Mouse (Mus musculus) R1 (cell line): Measurements from ENCODE around the gene Crabp2.
A peak's percentile ranks its signal among the peaks of the same experiment; 100 is the strongest.
"Not testable (repeated sequence)": the region's sequence is repeated elsewhere in the genome, so short reads cannot be mapped to it uniquely, and the experiment has no call there.

Experiments
- DNase-seq: peaks from one replicate; pipeline ENCODE4 v3.0.0-alpha.2; 2018; ENCODE audit warnings: low read depth, low spot score

Gene Crabp2

GRCm38 (mm10) chr3:87948378-87949265 lies at the start of gene Crabp2:
Crabp2 (plus strand) TSS chr3:87948666.
- DNase-seq: peak; percentile 73

- DNase-seq: no peak
Measured at GRCm38 (mm10) chr3:87899266-87899665, 49.2 kb upstream of the Crabp2 start.

DNA sequence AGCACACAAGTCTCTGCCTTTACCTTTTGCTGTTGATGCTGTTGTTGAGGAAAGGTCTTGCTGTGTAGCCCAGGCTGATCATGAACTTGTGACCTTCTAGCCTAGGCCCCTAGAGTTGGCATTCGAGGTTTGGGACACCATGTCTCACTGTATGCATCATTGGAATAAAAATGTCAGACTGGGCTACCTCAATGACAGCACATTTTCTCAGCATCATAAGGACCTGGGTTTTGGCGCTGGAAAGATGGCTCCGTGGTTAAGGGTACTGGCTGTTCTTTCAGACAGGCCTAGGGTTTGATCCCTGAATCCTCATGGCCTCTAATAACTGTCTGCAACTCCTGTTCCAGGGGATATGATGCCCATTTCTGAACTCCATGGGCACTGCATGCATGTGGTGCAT lies 48.7 kb upstream of the Crabp2 start:
- no peak for DNase-seq

- DNase-seq: no peak
Measured at GRCm38 (mm10) chr3:87901036-87901624, 47.3 kb upstream of the Crabp2 start.

DNA sequence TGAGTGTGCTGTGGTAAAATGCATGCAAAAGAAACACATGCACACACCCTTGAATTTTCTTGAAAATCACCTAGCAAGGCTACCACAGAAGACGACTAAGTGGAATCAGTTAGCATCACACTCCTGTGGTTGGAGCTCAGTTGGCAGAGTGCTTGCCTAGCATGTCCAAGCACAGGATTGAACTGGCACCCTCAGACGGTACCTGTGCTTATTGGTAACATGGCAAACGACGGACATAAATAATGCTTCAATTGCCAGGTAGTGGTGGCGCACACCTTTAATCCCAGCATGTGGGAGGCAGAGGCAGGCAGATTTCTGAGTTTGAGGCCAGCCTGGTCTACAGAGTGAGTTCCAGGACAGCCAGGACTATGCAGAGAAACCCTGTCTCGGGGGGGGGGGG lies 46.5 kb upstream of the Crabp2 start:
- DNase-seq: not testable (repeated sequence)

- DNase-seq: no peak
Measured at GRCm38 (mm10) chr3:87903821-87904220, 44.6 kb upstream of the Crabp2 start.

GRCm38 (mm10) chr3:87905880-87906485 lies 42.5 kb upstream of the Crabp2 start, which contains the start of gene Hdgf:
Hdgf (plus strand) TSS chr3:87906321.
- DNase-seq: peak; percentile 98

DNA sequence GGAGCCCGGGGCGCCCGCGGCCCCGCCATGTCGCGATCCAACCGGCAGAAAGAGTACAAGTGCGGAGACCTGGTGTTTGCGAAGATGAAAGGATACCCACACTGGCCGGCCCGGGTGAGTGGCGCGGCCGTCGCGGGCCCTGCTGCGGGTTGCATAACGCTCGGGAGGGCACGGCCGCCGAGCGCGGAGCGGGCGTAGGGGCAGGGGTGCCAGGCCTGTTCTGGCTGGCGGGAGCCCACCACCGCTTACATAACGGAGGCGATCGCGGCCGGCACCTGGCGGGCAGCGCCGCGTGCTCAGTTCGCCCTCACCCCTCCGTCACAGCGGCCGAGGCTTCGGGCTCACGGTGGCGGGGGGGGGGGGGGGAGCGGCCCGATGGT lies 41.9 kb upstream of the Crabp2 start:
- no peak for DNase-seq

DNA sequence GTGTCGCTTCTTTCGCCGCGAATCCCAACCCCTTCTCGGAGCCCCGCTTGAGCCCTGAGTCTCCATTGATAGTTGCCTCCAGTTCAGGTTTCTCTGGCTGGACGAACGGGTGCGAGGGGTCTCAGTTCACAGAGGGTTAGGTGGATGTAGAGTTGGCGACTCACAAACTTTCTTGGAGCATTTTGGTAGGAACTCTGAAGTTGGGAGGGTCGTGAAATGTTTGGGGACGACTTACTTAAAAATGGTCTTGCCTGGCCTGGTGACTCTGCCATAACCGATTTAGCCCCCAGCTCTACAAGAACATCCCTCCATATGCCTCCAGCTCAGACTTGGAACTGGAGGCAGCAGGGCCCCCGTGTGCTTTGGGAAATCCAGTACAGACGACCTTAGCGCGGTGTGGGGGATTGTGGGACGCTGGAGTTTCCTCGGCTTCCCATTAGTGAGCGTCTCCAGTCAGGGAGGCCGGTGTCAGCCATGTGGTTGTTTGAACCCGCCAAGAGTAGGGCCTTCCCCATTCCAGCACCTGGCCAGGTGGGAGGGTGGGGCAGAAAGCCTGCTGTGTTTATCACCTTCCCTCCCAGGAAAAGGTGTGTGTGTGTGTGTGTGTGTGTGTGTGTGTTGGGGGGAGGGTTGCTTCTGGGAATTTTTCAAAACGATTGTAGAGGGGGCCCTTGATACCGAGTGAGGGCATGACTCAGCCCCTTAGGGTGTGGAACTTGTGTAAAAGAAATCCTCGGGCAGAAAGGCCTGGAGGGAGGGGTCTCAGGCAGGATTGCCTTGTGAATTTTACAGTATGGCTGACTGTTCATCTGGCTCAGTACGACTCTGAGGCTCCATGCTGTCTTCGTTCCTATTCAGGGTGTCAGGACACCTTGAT lies 41.2 kb upstream of the Crabp2 start:
- DNase-seq: peak; percentile 83

DNA sequence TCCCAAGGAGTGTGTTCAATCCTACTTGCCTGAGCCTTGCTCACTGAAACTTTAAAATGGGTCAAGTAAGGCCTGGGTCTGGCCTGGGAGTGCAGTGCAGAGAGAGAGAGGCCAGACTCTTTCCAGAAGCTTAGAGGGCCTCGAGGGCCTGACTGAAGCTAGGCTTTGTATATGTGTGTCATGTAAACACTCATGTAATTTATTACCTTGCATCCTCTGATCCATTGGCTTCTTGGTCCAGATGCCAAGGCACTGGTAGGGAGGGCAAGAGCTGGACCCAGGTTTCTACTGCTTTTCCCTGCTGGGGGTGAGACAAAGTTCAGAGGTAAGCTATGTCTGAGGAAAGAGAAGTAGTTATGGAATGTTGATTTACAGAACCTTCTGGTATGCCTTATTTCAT lies 40.6 kb upstream of the Crabp2 start:
- no peak for DNase-seq

DNA sequence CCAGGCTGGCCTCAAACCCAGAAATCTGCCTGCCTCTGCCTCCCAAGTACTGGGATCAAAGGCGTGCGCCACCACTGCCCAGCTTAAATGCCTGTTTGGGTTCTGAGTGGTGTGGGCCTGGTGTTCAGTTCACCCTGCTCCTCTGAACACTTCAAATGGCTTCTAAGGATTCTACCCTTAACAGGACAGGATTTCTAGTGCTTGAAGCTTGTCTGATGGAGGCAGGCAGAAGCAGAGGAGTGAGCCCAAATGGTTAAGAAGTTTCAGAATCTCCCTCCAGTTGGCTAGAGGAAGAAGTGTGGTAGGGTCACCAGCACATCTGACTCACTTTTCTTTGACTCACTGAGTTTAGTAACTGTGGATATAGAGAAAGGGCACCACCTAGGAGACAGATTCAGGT lies 39.1 kb upstream of the Crabp2 start:
- no peak for DNase-seq

DNA sequence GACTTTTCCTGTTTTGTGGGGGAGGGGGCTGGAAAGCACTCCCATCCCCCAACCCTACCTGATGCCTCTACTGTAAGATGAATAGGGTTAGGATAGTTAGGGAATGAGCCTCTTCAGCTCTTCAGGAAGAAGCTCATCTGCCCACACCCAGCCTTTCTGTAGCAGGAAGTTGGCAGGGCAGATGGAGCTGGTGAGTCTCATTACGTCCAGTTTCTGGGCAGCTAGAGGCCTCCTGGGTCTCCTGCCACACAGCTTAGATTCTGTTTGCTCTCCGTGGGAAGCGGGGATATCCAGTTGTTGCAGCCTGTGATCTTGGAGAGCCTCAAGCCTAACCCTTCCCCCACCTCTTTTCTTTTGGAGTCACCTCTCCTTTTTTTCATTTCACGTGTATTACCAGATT lies 38.6 kb upstream of the Crabp2 start:
- peak; percentile 57 for DNase-seq

GRCm38 (mm10) chr3:87910573-87911141 lies 37.8 kb upstream of the Crabp2 start:
- DNase-seq: peak; percentile 100

DNA sequence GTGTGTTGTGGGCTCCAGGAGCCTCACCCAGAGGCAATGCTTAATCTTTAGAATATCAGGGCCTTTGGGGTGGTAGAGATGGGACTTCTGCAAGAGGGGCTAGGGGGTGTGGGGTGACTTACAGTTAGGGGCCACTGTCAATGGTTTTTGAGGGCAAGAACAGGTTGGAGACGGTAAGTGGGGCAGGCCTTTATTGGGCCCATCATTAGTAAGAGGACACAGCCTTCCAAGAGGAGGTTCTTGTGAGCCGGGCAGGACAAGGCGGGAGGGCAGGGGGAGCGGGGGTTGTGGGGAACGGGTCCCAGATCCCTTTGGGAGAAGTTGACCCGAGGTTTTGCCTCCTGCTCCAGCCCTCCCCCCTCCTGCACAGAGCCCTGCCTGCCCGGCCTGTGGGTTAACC lies 35.0 kb upstream of the Crabp2 start:
- no peak for DNase-seq

GRCm38 (mm10) chr3:87913891-87914290 lies 34.6 kb upstream of the Crabp2 start:
- no peak for DNase-seq

- DNase-seq: no peak
Measured at GRCm38 (mm10) chr3:87916990-87917389, 31.5 kb upstream of the Crabp2 start.

GRCm38 (mm10) chr3:87918551-87918950 lies 29.9 kb upstream of the Crabp2 start:
- DNase-seq: no peak

GRCm38 (mm10) chr3:87919336-87920108 lies 28.9 kb upstream of the Crabp2 start, which contains the start of gene Mrpl24:
Mrpl24 (plus strand) TSS chr3:87919506.
- DNase-seq: peak; percentile 98

DNA sequence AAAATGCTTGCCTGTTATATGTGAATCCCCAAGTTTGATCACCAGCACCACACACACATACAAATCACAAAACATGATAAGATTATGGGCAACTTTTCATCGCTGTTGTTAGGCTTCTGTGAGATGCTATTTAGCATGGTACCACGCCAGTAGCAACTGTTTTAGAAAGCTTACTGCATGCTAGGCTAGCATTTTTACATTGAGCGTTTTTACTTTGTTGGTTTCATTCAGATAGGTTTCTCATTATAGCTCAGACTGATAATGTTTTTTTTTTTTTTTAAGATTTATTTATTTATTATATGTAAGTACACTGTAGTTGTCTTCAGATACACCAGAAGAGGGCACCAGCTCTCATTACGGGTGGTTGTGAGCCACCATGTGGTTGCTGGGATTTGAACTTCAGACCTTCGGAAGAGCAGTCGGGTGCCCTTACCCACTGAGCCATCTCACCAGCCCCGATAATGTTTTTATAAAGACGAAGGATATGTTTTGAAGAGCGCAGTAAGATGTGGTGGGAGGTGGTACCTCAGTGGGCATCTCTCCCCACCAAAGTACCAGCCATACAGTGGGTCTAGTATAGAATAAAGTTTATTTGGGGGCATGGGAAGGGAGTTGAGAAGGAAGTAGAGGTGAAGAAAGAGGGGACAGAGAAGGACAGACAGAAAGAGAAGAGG lies 28.1 kb upstream of the Crabp2 start:
- no peak for DNase-seq

- no peak for DNase-seq
Measured at GRCm38 (mm10) chr3:87924996-87925395, 23.5 kb upstream of the Crabp2 start.
